Mouse (Mus musculus) lung, postnatal 10 days (tissue): ENCODE measurements around the gene Pold1.
A peak's percentile ranks its signal among the peaks of the same experiment; 100 is the strongest.

Experiments used
- DNase-seq: peaks from one replicate; pipeline ENCODE4 v3.0.0; 2021

Gene Pold1

GRCm38 (mm10) chr7:44548497-44549087 lies at the start of gene Pold1:
TSS of gene Pold1 (minus strand) at chr7:44548849.
- DNase-seq = peak; percentile 100

- DNase-seq = no peak
These were observed 49.7 kb upstream of the Pold1 start for GRCm38 (mm10) chr7:44598336-44598735.

- DNase-seq = no peak
These were observed 49.0 kb upstream of the Pold1 start for GRCm38 (mm10) chr7:44597666-44598065.

GRCm38 (mm10) chr7:44596996-44597538 lies 48.4 kb upstream of the Pold1 start:
- no peak for DNase-seq

- no peak for DNase-seq
These were observed 47.4 kb upstream of the Pold1 start for GRCm38 (mm10) chr7:44596051-44596450.

- DNase-seq = no peak
These were observed 46.5 kb upstream of the Pold1 start for GRCm38 (mm10) chr7:44595131-44595561.

GRCm38 (mm10) chr7:44594291-44594690 lies 45.6 kb upstream of the Pold1 start:
- peak; percentile 39 for DNase-seq

- DNase-seq = peak; percentile 90
These were observed 45.1 kb upstream of the Pold1 start for GRCm38 (mm10) chr7:44593775-44594174.

GRCm38 (mm10) chr7:44593051-44593450 lies 44.4 kb upstream of the Pold1 start:
- no peak for DNase-seq

GRCm38 (mm10) chr7:44591348-44592116 lies 42.9 kb upstream of the Pold1 start:
- no peak for DNase-seq

GRCm38 (mm10) chr7:44590402-44591347 lies 42.0 kb upstream of the Pold1 start, which contains the start of gene Kcnc3:
TSS of gene Kcnc3 (plus strand) at chr7:44590664.
- DNase-seq = peak; percentile 93

GRCm38 (mm10) chr7:44589946-44590345 lies 41.3 kb upstream of the Pold1 start:
- DNase-seq = no peak

GRCm38 (mm10) chr7:44589149-44589548 lies 40.5 kb upstream of the Pold1 start:
- DNase-seq = peak; percentile 90

- DNase-seq = no peak
These were observed 39.7 kb upstream of the Pold1 start for GRCm38 (mm10) chr7:44588338-44588737.

GRCm38 (mm10) chr7:44587676-44588075 lies 39.0 kb upstream of the Pold1 start:
- no peak for DNase-seq

- DNase-seq = peak; percentile 60
These were observed 38.3 kb upstream of the Pold1 start for GRCm38 (mm10) chr7:44586930-44587329.

- DNase-seq = no peak
These were observed 37.9 kb upstream of the Pold1 start for GRCm38 (mm10) chr7:44586518-44586917.

- no peak for DNase-seq
These were observed 37.0 kb upstream of the Pold1 start for GRCm38 (mm10) chr7:44585606-44586005.

- DNase-seq = no peak
These were observed 36.3 kb upstream of the Pold1 start for GRCm38 (mm10) chr7:44584921-44585320.

- DNase-seq = no peak
These were observed 35.7 kb upstream of the Pold1 start for GRCm38 (mm10) chr7:44584265-44584804.

GRCm38 (mm10) chr7:44583146-44583545 lies 34.5 kb upstream of the Pold1 start:
- peak; percentile 66 for DNase-seq

- DNase-seq = peak; percentile 36
These were observed 34.1 kb upstream of the Pold1 start for GRCm38 (mm10) chr7:44582709-44583108.

GRCm38 (mm10) chr7:44581637-44582036 lies 33.0 kb upstream of the Pold1 start:
- no peak for DNase-seq
